Mouse (Mus musculus): Measurements from ENCODE around the gene Mob1a. TPM values are rescaled to one million over a fixed set of nuclear protein-coding genes. Genes with fewer than 3 reads are reported as not detected.

Mob1a gene
- polyA plus RNA-seq, 1 experiment: 16.0 TPM

DNA sequence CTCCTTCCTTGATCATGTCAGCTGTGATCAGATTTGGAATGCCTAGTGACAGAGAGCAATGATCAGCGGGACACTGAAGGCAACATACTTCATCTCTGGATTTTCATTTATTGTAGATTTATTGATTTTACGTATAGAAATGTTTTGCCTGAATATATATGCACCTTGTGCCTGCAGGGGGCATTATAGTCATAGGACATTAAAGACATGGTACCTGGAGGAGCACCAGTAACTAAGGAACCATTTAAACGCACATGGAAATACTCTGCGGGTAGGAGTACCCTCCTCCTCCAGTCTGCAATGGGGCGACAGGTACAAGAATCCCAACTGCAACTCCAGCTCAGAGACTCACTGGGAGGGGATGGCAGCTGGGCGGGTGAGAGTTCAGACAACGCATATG is 16.8 kb upstream of the Mob1a start:
- H3K27me3 ChIP-seq (ENCODE audit: control insufficient read depth, insufficient read depth, low read length): no peaks in the 10 kb centered on the region
- no peak overlapping the region for H3K4me3 ChIP-seq (replicated peaks; ENCODE audit: insufficient read depth, low read depth, low read length)
- H3K27ac ChIP-seq (ENCODE audit: insufficient read depth, low read length): no peak overlapping the region
- DNase-seq: no peak
- WGBS: 87% methylated on average over 7 of the region's 7 CpGs
- TF ChIP-seq POLR2A (IDR thresholded peaks at IDR 0.05; ENCODE audit: borderline replicate concordance, insufficient read depth, low read length) (no peak), CTCF (IDR thresholded peaks at IDR 0.05; ENCODE audit: borderline replicate concordance, insufficient read depth, low read depth, low read length) (no peak)
- no peaks in the 10 kb centered on the region for H3K4me1 ChIP-seq (ENCODE audit: control insufficient read depth, insufficient read depth, low read length)

DNA sequence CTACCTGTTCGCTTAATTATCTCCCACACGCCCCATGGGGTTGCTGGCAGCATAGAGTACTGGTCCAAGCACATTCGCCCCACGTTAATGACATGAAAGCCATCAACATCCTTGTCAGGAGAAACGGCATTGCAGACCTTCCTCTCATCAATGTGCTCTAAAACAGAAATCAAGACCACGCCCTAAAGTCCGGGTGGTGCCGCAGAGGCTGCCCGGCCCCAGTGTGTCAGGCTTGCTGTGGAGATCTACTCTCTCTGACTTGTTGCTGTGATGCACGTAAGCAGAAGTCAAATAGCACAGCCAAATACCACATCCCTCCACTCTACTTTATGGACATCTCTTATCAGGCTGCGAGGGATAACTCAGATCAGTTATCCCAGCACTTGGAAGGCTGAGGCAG is 14.6 kb upstream of the Mob1a start:
- TF ChIP-seq POLR2A (IDR thresholded peaks at IDR 0.05; ENCODE audit: borderline replicate concordance, insufficient read depth, low read length): no peak
- TF ChIP-seq CTCF (IDR thresholded peaks at IDR 0.05; ENCODE audit: borderline replicate concordance, insufficient read depth, low read depth, low read length): no peak
- Histone ChIP-seq H3K4me3 (replicated peaks; ENCODE audit: insufficient read depth, low read depth, low read length) (no peak overlapping the region), H3K27me3 (ENCODE audit: control insufficient read depth, insufficient read depth, low read length) (no peaks in the 10 kb centered on the region), H3K27ac (ENCODE audit: insufficient read depth, low read length) (no peak overlapping the region), H3K4me1 (ENCODE audit: control insufficient read depth, insufficient read depth, low read length) (no peaks in the 10 kb centered on the region)
- no peak for DNase-seq
- WGBS: 96% methylated on average over 11 of the region's 11 CpGs

DNA sequence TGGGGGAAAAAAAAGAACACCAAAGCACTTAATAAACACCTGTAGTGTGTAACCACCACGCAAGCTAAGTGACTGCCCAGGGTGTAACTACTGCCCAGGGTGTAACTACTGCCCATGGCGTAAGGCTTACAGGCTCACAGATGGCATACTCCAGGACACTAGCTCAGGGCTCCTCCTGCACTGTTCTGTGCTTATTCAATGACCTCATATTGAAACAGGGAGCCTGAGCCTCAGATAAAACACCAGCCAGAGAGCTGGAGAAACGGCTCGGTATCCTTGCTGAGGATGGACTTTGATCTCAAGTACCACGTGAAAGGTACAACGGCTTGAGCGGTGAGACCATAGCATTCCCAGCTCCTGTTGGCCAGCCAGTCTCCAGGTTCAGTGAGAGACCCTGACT is 13.8 kb upstream of the Mob1a start:
- DNase-seq: no peak
- Histone ChIP-seq H3K4me3 (replicated peaks; ENCODE audit: insufficient read depth, low read depth, low read length) (no peak overlapping the region), H3K27ac (ENCODE audit: insufficient read depth, low read length) (no peak overlapping the region), H3K27me3 (ENCODE audit: control insufficient read depth, insufficient read depth, low read length) (no peaks in the 10 kb centered on the region), H3K4me1 (ENCODE audit: control insufficient read depth, insufficient read depth, low read length) (no peaks in the 10 kb centered on the region)
- 92% methylated on average over 7 of the region's 7 CpGs for WGBS
- TF ChIP-seq CTCF (IDR thresholded peaks at IDR 0.05; ENCODE audit: borderline replicate concordance, insufficient read depth, low read depth, low read length): no peak
- no peak for TF ChIP-seq POLR2A (IDR thresholded peaks at IDR 0.05; ENCODE audit: borderline replicate concordance, insufficient read depth, low read length)

DNA sequence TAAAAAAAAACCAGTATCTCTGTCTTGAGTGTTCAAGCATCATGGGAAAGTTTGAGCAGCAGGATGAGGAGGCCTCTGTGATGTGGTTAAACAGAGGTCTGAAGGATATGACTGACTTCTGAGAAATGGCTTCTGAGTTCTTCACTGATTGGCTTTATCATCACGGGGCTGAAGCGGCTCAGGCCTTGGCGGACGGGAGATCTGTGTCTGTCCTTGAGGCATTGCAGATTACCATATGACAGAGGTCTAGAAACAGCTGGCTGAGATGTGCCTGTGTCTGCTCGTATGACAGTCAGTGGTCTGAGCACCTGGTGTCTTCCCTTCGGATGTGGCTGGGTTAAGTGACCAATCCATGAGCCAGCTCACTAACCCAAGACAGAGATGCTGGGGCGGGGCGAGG is 13.3 kb upstream of the Mob1a start:
- Histone ChIP-seq H3K4me3 (replicated peaks; ENCODE audit: insufficient read depth, low read depth, low read length) (no peak overlapping the region), H3K4me1 (ENCODE audit: control insufficient read depth, insufficient read depth, low read length) (no peaks in the 10 kb centered on the region), H3K27me3 (ENCODE audit: control insufficient read depth, insufficient read depth, low read length) (no peaks in the 10 kb centered on the region), H3K27ac (ENCODE audit: insufficient read depth, low read length) (no peak overlapping the region)
- TF ChIP-seq POLR2A (IDR thresholded peaks at IDR 0.05; ENCODE audit: borderline replicate concordance, insufficient read depth, low read length) (no peak), CTCF (IDR thresholded peaks at IDR 0.05; ENCODE audit: borderline replicate concordance, insufficient read depth, low read depth, low read length) (no peak)
- WGBS: 82% methylated on average over 8 of the region's 8 CpGs
- no peak for DNase-seq

DNA sequence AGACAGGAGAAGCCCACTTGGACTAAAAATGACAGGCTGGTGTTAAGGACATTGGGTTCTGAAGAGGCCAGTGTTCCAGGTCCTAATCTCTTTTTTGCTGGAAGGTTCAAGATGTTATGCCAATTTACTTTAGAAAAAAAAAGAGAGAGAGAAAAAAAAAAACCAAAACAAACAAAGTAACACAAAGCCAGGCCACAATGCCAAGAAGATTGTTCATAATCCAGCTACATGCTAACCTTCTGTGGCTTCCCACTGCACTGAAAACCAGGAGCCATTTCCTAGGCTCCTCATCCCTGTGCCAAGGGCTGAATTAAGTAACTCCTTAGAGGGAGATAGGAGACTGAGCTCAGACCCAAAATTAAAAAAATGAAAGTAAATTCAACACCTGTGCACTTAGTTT is 10.5 kb upstream of the Mob1a start:
- TF ChIP-seq POLR2A (IDR thresholded peaks at IDR 0.05; ENCODE audit: borderline replicate concordance, insufficient read depth, low read length) (no peak), CTCF (IDR thresholded peaks at IDR 0.05; ENCODE audit: borderline replicate concordance, insufficient read depth, low read depth, low read length) (no peak)
- no peaks in the 10 kb centered on the region for H3K27me3 ChIP-seq (ENCODE audit: control insufficient read depth, insufficient read depth, low read length)

DNA sequence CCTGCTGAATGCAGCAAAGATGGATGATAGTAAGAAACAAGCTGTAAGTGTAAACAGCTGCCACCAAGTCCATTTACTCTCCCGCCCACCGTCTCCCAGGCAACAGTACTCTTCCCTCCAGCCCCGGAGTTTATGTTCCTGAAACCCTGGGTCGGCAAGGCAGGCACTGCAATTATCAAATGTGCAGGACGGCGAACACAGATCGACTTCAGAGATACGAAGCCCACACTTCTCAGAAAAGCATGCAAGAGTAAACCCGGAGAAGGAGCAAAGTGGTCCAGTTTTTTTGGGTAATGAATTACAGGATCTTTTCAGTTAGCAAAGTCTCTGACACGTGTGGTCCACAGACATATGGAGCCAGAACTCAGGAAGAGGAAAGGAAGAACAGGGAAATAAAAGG is 9.8 kb upstream of the Mob1a start:
- Histone ChIP-seq H3K27me3 (ENCODE audit: control insufficient read depth, insufficient read depth, low read length) (no peaks in the 10 kb centered on the region), H3K27ac (ENCODE audit: insufficient read depth, low read length) (no peak overlapping the region), H3K4me1 (ENCODE audit: control insufficient read depth, insufficient read depth, low read length) (no peaks in the 10 kb centered on the region), H3K4me3 (replicated peaks; ENCODE audit: insufficient read depth, low read depth, low read length) (no peak overlapping the region)
- DNase-seq: no peak
- WGBS: 13% methylated on average over 10 of the region's 10 CpGs
- TF ChIP-seq POLR2A (IDR thresholded peaks at IDR 0.05; ENCODE audit: borderline replicate concordance, insufficient read depth, low read length) (no peak), CTCF (IDR thresholded peaks at IDR 0.05; ENCODE audit: borderline replicate concordance, insufficient read depth, low read depth, low read length) (no peak)

More for the DNA sequence above, 10.5 kb upstream of the Mob1a start:
- no peak overlapping the region for H3K27ac ChIP-seq (ENCODE audit: insufficient read depth, low read length)
- H3K4me1 ChIP-seq (ENCODE audit: control insufficient read depth, insufficient read depth, low read length): no peaks in the 10 kb centered on the region
- no peak overlapping the region for H3K4me3 ChIP-seq (replicated peaks; ENCODE audit: insufficient read depth, low read depth, low read length)
- no peak for DNase-seq

DNA sequence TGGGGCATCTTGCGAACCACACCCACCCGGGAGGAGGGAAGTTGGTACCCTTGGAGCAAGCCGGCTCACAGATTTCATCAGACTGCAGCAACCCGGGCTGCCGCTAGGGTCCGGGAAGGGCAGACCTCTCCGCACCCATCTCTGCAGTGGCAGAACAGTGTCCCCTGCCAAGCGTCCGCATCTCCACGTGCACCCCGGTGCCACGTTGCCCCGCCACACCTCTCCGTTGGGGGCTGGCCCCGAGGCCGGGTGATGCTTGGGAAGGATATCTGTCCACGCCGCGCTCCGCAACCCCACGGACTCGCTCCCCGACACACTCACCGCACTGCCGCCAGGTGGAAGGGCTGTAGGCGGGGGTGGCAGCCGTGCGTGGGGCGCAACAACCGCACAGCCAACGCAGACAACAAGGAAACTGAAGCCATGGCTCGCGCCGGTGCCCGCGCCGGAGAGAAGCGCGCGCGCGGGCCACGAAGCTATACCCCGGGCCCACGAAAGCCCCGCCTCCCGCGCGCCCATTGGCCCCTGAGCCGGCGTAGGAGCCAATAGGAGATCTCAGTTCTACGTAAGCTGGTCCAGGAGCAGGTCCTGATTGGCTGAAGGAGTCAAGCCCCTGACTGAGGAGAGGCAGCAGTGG is 8.6 kb upstream of the Mob1a start:
- WGBS: 1% methylated on average over 52 of the region's 52 CpGs
- peak; percentile 91 to 95 for DNase-seq
- Histone ChIP-seq H3K27me3 (ENCODE audit: control insufficient read depth, insufficient read depth, low read length) (no peaks in the 10 kb centered on the region), H3K4me3 (replicated peaks; ENCODE audit: insufficient read depth, low read depth, low read length) (peak overlapping the region; percentile 64), H3K4me1 (ENCODE audit: control insufficient read depth, insufficient read depth, low read length) (no peaks in the 10 kb centered on the region), H3K27ac (ENCODE audit: insufficient read depth, low read length) (peak overlapping the region; percentile 17)
- TF ChIP-seq POLR2A (IDR thresholded peaks at IDR 0.05; ENCODE audit: borderline replicate concordance, insufficient read depth, low read length) (peak; percentile 50; the same call in 1 of the 2 replicates), CTCF (IDR thresholded peaks at IDR 0.05; ENCODE audit: borderline replicate concordance, insufficient read depth, low read depth, low read length) (peak; percentile 67; the same call in 1 of the 2 replicates)

DNA sequence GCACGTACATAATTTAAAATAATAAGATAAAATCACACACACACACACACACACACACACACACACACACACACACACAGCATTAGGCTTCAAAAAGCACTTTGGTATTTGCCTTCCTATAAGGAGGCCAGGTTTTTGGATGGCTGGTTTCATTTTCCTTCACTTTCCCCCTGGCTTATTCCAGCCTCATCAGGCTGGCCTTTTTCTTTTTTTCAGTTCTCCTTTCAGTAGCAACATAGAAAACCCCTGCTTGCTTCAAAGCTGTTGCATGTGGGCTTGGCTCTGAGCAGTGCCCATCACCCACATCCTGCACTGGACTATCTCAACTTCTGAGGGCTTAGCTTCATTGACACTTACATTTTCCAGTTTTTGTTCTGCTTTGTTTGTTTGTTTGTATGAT is 3.9 kb upstream of the Mob1a start:
- H3K27me3 ChIP-seq (ENCODE audit: control insufficient read depth, insufficient read depth, low read length): no peaks in the 10 kb centered on the region
- 57% methylated on average over 1 of the region's 1 CpGs for WGBS
- no peaks in the 10 kb centered on the region for H3K4me1 ChIP-seq (ENCODE audit: control insufficient read depth, insufficient read depth, low read length)
- TF ChIP-seq POLR2A (IDR thresholded peaks at IDR 0.05; ENCODE audit: borderline replicate concordance, insufficient read depth, low read length) (no peak), CTCF (IDR thresholded peaks at IDR 0.05; ENCODE audit: borderline replicate concordance, insufficient read depth, low read depth, low read length) (no peak)
- DNase-seq: no peak
- no peak overlapping the region for H3K4me3 ChIP-seq (replicated peaks; ENCODE audit: insufficient read depth, low read depth, low read length)
- no peak overlapping the region for H3K27ac ChIP-seq (ENCODE audit: insufficient read depth, low read length)
